Comparison of ENCODE assay signal across 24 mouse cellular contexts in genomic region chr6:118812556-118812955, GRCm38 (mm10).
"Had no signal": no experiment of that assay in that cellular context is flagged by ENCODE, and none has a peak within 500 bp of the region (broad histone marks: within the 10 kb centered on the region; RNA-seq: fewer than 3 reads in every experiment).

No protein-coding gene starts in this region.

- H3K27ac ChIP-seq: heart, adult 2 months; heart, embryonic 13.5 days; heart, embryonic 15.5 days; hindbrain, embryonic 13.5 days; hindbrain, embryonic 15.5 days; hindbrain, postnatal 0 days; kidney, embryonic 15.5 days; kidney, postnatal 0 days; limb, embryonic 13.5 days; limb, embryonic 15.5 days had no signal

- ATAC-seq: hindbrain, postnatal 0 days; intestine, embryonic 16.5 days had no signal

- H3K4me1 ChIP-seq: kidney, embryonic 15.5 days; limb, embryonic 15.5 days had no signal

- H3K4me3 ChIP-seq: heart, adult 2 months; heart, embryonic 13.5 days; heart, embryonic 15.5 days; hindbrain, embryonic 13.5 days; hindbrain, embryonic 15.5 days; kidney, embryonic 15.5 days; limb, embryonic 13.5 days; limb, embryonic 15.5 days had no signal

- H3K27me3 ChIP-seq: heart, embryonic 13.5 days; heart, embryonic 15.5 days; hindbrain, embryonic 13.5 days; hindbrain, embryonic 15.5 days; kidney, embryonic 15.5 days; limb, embryonic 13.5 days; limb, embryonic 15.5 days had no signal

- H3K36me3 ChIP-seq: heart, embryonic 15.5 days; hindbrain, embryonic 13.5 days; hindbrain, embryonic 15.5 days; kidney, embryonic 15.5 days; limb, embryonic 15.5 days had no signal

- H3K4me2 ChIP-seq: heart, embryonic 11.5 days; heart, embryonic 13.5 days; heart, embryonic 15.5 days; hindbrain, embryonic 13.5 days; hindbrain, embryonic 15.5 days; kidney, embryonic 15.5 days; limb, embryonic 13.5 days; limb, embryonic 15.5 days had no signal

- DNase-seq: gastrocnemius, postnatal 14 days; gastrocnemius, postnatal 36 days; heart, adult 11 months; heart, adult 2 months; heart, postnatal 14 days; heart, postnatal 36 days; kidney, adult 11 months; kidney, adult 2 months; kidney, adult 9 months; kidney, postnatal 14 days; kidney, postnatal 36 days; layer of hippocampus, postnatal 36 days; left cerebral cortex, postnatal 4 days had no signal

- H3K9me3 ChIP-seq: heart, embryonic 13.5 days; heart, embryonic 15.5 days; hindbrain, embryonic 13.5 days; hindbrain, embryonic 15.5 days; kidney, embryonic 15.5 days; limb, embryonic 13.5 days; limb, embryonic 15.5 days had no signal

- H3K9ac ChIP-seq: heart, embryonic 13.5 days; heart, embryonic 15.5 days; hindbrain, embryonic 13.5 days; hindbrain, embryonic 15.5 days; kidney, embryonic 15.5 days; limb, embryonic 13.5 days; limb, embryonic 15.5 days had no signal
